Mouse (Mus musculus) testis, adult 2 months (tissue): Measurements from ENCODE around the gene Pde1b. TPM values are rescaled to one million over a fixed set of nuclear protein-coding genes. Genes with fewer than 3 reads are reported as not detected.

Experiments used
- H3K27ac ChIP-seq: fragments of 200-500 bp; 2 replicates; pipeline ENCODE4 v1.5.1; 2012; ENCODE audit warnings: low read depth, low read length; ENCODE audit not compliant: control insufficient read depth, insufficient read depth
- H3K27me3 ChIP-seq: fragments of 200-500 bp; 2 replicates; pipeline ENCODE4 v1.6.1; 2012; ENCODE audit warnings: mild to moderate bottlenecking, low read length, moderate library complexity; ENCODE audit not compliant: control insufficient read depth, insufficient read depth
- H3K36me3 ChIP-seq: fragments of 200-500 bp; 2 replicates; pipeline ENCODE4 v1.6.1; 2012; ENCODE audit warnings: mild to moderate bottlenecking, low read length; ENCODE audit not compliant: control insufficient read depth, insufficient read depth
- H3K4me1 ChIP-seq: fragments of 200-500 bp; 2 replicates; pipeline ENCODE4 v1.6.1; 2012; ENCODE audit warnings: low read length; ENCODE audit not compliant: control insufficient read depth, insufficient read depth
- H3K4me3 ChIP-seq: fragments of 200-500 bp; 2 replicates; pipeline ENCODE4 v1.5.1; 2012; ENCODE audit warnings: low read depth, mild to moderate bottlenecking, low read length, moderate library complexity, mixed read lengths; ENCODE audit not compliant: control insufficient read depth
- CTCF ChIP-seq: fragments of 200-500 bp; IDR thresholded peaks from 2 replicates; pipeline ENCODE4 v1.5.1; 2012; ENCODE audit warnings: low read depth, mild to moderate bottlenecking, inconsistent platforms, low read length, moderate library complexity; ENCODE audit not compliant: control insufficient read depth, insufficient read depth, insufficient replicate concordance
- POLR2A ChIP-seq: fragments of 200-500 bp; IDR thresholded peaks from 2 replicates; pipeline ENCODE4 v1.6.1; 2012; ENCODE audit warnings: low read depth, mild to moderate bottlenecking, inconsistent platforms, low read length, moderate library complexity; ENCODE audit not compliant: control insufficient read depth
- polyA plus RNA-seq: library from polyadenylated mRNA; depleted of rRNA; stranded (reverse); fragments of >200 nt; gene quantifications from 2 replicates; pipeline ENCODE4 v1.2.3, GENCODE M21; 2012

Gene Pde1b
- polyA plus RNA-seq, 1 experiment: 4.2 TPM

DNA sequence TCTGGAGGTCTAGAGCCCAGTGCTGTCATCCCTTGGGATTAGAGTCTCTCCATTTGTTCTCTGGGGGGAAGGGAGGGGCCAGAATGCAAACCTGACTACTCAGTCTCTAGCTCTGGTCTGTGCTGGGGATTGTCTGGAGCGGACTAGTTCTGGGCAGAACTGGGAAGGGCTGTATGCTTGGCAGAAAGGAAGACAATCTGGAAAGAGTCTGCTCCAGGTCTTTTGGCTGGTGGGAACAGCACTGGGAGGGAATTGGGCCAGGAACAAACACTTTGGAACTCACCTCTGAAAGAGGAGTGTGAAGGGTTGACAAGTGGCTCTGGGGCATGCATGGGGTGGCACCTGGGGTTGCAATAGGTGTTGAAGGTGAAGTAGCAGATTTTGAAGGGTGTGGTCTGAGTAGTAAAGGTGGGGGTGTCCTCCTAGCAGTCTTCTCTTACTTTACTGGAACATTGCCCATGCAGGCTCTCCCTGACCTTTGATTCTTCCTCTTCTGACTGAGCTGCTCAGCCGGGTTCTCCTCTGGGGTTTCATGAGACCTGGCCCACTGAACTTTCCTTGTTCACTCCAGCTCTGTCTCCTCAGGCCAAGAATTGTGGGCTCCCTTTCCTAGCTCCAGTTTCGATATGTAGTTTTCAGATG is 19.7 kb downstream of the Pde1b start:
- no peaks in the 10 kb centered on the region for H3K27me3 ChIP-seq
- H3K27ac ChIP-seq: no peak overlapping the region
- H3K4me1 ChIP-seq: no peaks in the 10 kb centered on the region
- no peak overlapping the region for H3K4me3 ChIP-seq
- no peaks in the 10 kb centered on the region for H3K36me3 ChIP-seq
- TF ChIP-seq CTCF (no peak), POLR2A (no peak)

- Histone ChIP-seq H3K27me3 (no peaks in the 10 kb centered on the region), H3K27ac (no peak overlapping the region), H3K4me1 (no peaks in the 10 kb centered on the region), H3K36me3 (no peaks in the 10 kb centered on the region), H3K4me3 (no peak overlapping the region)
- TF ChIP-seq CTCF (no peak), POLR2A (no peak)
These were observed 20.3 kb downstream of the Pde1b start for GRCm38 (mm10) chr15:103523156-103523555.

DNA sequence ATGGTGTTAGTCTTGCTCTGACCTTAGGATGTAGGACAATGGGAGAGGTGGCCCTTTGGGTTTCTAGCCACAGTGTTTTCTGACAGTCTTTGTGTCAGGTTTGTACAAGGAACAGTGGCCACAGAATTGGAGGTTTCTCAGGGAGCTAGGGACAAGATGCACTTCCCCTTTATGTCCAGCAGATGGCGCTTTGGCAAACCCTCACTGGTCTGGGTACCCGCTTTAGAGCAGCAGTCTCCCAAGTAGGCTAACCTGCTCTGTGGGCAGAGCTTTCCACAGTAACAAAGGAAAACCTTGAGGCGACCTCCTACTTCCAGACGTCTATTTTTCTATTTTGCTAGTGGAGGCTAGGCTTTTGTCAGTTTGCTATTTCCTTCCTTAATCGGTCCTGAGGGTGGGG is 27.5 kb downstream of the Pde1b start:
- TF ChIP-seq CTCF: peak; percentile 95
- no peak for TF ChIP-seq POLR2A
- no peaks in the 10 kb centered on the region for H3K4me1 ChIP-seq
- H3K36me3 ChIP-seq: no peaks in the 10 kb centered on the region
- no peaks in the 10 kb centered on the region for H3K27me3 ChIP-seq
- no peak overlapping the region for H3K4me3 ChIP-seq
- no peak overlapping the region for H3K27ac ChIP-seq

GRCm38 (mm10) chr15:103534054-103534620 is 31.3 kb downstream of the Pde1b start:
- TF ChIP-seq CTCF (no peak), POLR2A (no peak)
- Histone ChIP-seq H3K27ac (no peak overlapping the region), H3K27me3 (no peaks in the 10 kb centered on the region), H3K4me1 (peaks cover 6% of the 10 kb centered on the region; the same call in 1 of the 2 replicates), H3K36me3 (no peaks in the 10 kb centered on the region), H3K4me3 (no peak overlapping the region)

- H3K4me3 ChIP-seq: no peak overlapping the region
- H3K27ac ChIP-seq: no peak overlapping the region
- TF ChIP-seq CTCF (no peak), POLR2A (no peak)
- H3K4me1 ChIP-seq: peaks cover 6% of the 10 kb centered on the region; the same call in 1 of the 2 replicates
- no peaks in the 10 kb centered on the region for H3K36me3 ChIP-seq
- H3K27me3 ChIP-seq: no peaks in the 10 kb centered on the region
These were observed 32.2 kb downstream of the Pde1b start for GRCm38 (mm10) chr15:103535030-103535429.

DNA sequence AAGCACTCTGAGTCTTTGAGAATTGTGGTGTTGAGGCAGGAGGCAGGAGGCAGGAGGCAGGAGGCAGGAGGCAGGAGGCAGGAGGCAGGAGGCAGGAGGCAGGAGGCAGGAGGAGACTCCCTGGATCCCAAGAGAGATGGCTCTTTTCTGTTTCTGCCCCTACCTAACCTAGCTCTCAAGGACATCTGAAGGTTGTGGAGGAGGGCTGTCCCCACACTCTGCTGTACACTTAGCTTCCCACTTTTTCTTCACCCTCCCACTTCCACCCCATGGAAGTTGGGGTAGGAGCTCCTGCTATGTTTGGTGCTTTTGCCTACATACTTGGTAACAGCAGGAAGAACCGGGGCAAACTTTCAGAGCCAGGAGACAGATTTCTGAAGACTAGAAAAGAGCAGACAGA is 33.0 kb downstream of the Pde1b start:
- Histone ChIP-seq H3K27me3 (no peaks in the 10 kb centered on the region), H3K4me3 (no peak overlapping the region), H3K36me3 (no peaks in the 10 kb centered on the region), H3K27ac (no peak overlapping the region), H3K4me1 (peaks cover 6% of the 10 kb centered on the region; the same call in 1 of the 2 replicates)
- TF ChIP-seq POLR2A: no peak

DNA sequence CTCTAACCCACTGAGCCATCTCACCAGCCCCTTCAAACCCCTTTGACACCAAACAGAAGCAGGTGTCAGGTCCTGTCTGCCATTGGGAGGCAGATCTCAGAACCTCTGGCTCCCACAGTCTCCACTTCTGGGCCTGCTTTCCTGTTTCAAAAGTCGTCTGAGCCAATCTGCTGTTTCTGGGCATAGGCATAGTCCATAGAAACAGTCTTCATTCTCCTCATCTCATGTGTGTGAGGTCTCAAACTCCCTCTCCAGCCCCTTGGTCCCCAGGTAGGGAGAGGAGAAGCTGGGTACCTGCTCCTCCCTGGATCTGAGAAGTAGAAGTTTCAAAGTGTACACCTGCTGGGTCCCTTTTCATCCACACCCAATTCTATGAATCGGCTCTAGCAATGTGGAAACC is 33.6 kb downstream of the Pde1b start:
- H3K27ac ChIP-seq: no peak overlapping the region
- H3K4me3 ChIP-seq: no peak overlapping the region
- no peaks in the 10 kb centered on the region for H3K27me3 ChIP-seq
- TF ChIP-seq POLR2A: no peak
- no peak for TF ChIP-seq CTCF
- H3K36me3 ChIP-seq: no peaks in the 10 kb centered on the region
- H3K4me1 ChIP-seq: peaks cover 6% of the 10 kb centered on the region; the same call in 1 of the 2 replicates
